Mouse (Mus musculus) R1 (cell line): ENCODE measurements at regions not wholly inside any gene's neighbourhood (a gene's known extent, or its start where the extent isn't known, plus 50 kb on each side); places are given as distances from the start of the nearest gene placed in this dataset.

Experiments
- DNase-seq: peaks from one replicate; pipeline ENCODE4 v3.0.0-alpha.2; 2018; ENCODE audit warnings: low read depth, low spot score

GRCm38 (mm10) chr2:74199550-74199949 is 288.4 kb upstream of the Atp5g3 start:
- DNase-seq = no peak

GRCm38 (mm10) chr2:74187963-74188790 is 277.1 kb upstream of the Atp5g3 start:
- DNase-seq = no peak

- DNase-seq = no peak
Observed at GRCm38 (mm10) chr2:74178106-74178505, 267.0 kb upstream of the Atp5g3 start.

GRCm38 (mm10) chr2:74168776-74169570 is 257.8 kb upstream of the Atp5g3 start:
- peak; percentile 47 for DNase-seq

- peak; percentile 24 for DNase-seq
Observed at GRCm38 (mm10) chr2:74168307-74168706, 257.2 kb upstream of the Atp5g3 start.

GRCm38 (mm10) chr2:74154062-74154461 is 242.9 kb upstream of the Atp5g3 start:
- DNase-seq = no peak

- DNase-seq = no peak
Observed at GRCm38 (mm10) chr2:74153247-74153850, 242.2 kb upstream of the Atp5g3 start.

- DNase-seq = no peak
Observed at GRCm38 (mm10) chr2:74152534-74153246, 241.6 kb upstream of the Atp5g3 start.

GRCm38 (mm10) chr2:74147193-74147592 is 236.1 kb upstream of the Atp5g3 start:
- DNase-seq = no peak

- DNase-seq = no peak
Observed at GRCm38 (mm10) chr2:74136624-74137003, 225.5 kb upstream of the Atp5g3 start.

GRCm38 (mm10) chr2:74135963-74136623 is 225.0 kb upstream of the Atp5g3 start:
- DNase-seq = peak; percentile 27

GRCm38 (mm10) chr2:74130141-74130588 is 219.0 kb upstream of the Atp5g3 start:
- no peak for DNase-seq

GRCm38 (mm10) chr2:74128782-74129538 is 217.8 kb upstream of the Atp5g3 start:
- DNase-seq = no peak

- DNase-seq = no peak
Observed at GRCm38 (mm10) chr2:74127136-74127535, 216.0 kb upstream of the Atp5g3 start.

GRCm38 (mm10) chr2:74124252-74124651 is 213.1 kb upstream of the Atp5g3 start:
- DNase-seq = peak; percentile 49

GRCm38 (mm10) chr2:74123360-74124074 is 212.4 kb upstream of the Atp5g3 start:
- peak; percentile 73 for DNase-seq

GRCm38 (mm10) chr2:74122937-74123336 is 211.8 kb upstream of the Atp5g3 start:
- no peak for DNase-seq

GRCm38 (mm10) chr2:74120051-74120450 is 208.9 kb upstream of the Atp5g3 start:
- DNase-seq = peak; percentile 16

- DNase-seq = no peak
Observed at GRCm38 (mm10) chr2:74119167-74119937, 208.2 kb upstream of the Atp5g3 start.
